Mouse (Mus musculus) C2C12 (cell line): Measurements from ENCODE around the gene Pcdh15.

Experiments
- CEBPB ChIP-seq: IDR thresholded peaks from one replicate; pipeline ENCODE4 v1.6.1; 2011; ENCODE audit warnings: low read depth, mild to moderate bottlenecking, control low read depth, moderate library complexity
- CTCF ChIP-seq: IDR thresholded peaks from one replicate; pipeline ENCODE4 v1.5.1; 2011; ENCODE audit not compliant: control insufficient read depth, insufficient read depth, insufficient read length
- FOSL1 ChIP-seq: IDR thresholded peaks from one replicate; pipeline ENCODE4 v1.8.0; 2011; ENCODE audit warnings: mild to moderate bottlenecking, low read length; ENCODE audit not compliant: poor library complexity, insufficient read depth, severe bottlenecking
- MYOG ChIP-seq: IDR thresholded peaks from one replicate; pipeline ENCODE4 v1.6.1; 2011; ENCODE audit not compliant: control insufficient read depth, insufficient read length; ENCODE audit errors: extremely low read depth

- TF ChIP-seq CTCF (no peak), FOSL1 (no peak), MYOG (no peak), CEBPB (no peak)
Measured at GRCm38 (mm10) chr10:74008836-74009235, 909.7 kb downstream of the Pcdh15 start.
